30 mouse cellular contexts compared by ENCODE assay signal in the genomic region with DNA sequence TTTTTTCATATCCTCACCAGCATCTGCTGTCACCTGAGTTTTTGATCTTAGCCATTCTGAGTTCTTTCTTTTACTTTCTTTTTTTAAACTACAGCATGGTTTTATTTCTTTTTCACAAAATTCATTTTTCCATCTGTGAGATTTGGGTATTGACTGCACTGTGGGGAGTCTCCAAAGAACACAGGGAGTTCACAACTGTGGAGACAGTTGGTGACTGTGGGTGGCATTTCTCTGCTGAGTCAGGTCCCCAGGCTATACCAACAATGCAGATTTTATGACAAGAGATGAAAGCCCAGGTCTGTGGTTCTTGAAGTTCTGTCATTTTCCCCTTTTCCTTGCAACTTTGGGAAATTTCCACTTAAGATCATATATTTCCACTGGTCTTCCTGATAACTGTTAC.
A peak's percentile ranks its signal among the peaks of the same experiment; 100 is the strongest.
DNase-seq lines count a peak whose midpoint lies in the region; ATAC-seq lines count a peak whose summit lies in the region.
"Had no signal": no experiment of that assay in that cellular context is flagged by ENCODE, and none has a peak within 500 bp of the region (broad histone marks: within the 10 kb centered on the region; RNA-seq: fewer than 3 reads in every experiment).

No protein-coding gene starts in this region.

- no peaks in the 10 kb centered on the region for H3K27me3 ChIP-seq in kidney, embryonic 15.5 days
- H3K27me3 ChIP-seq: embryonic facial prominence, embryonic 13.5 days; limb, embryonic 13.5 days; liver, embryonic 13.5 days; midbrain, embryonic 12.5 days; Patski; stomach, embryonic 15.5 days had no signal

- H3K36me3 ChIP-seq in kidney, embryonic 15.5 days: no peaks in the 10 kb centered on the region
- H3K36me3 ChIP-seq: embryonic facial prominence, embryonic 13.5 days; heart, embryonic 10.5 days; limb, embryonic 13.5 days; liver, embryonic 13.5 days; midbrain, embryonic 12.5 days; stomach, embryonic 15.5 days had no signal

- H3K4me2 ChIP-seq in kidney, embryonic 15.5 days: no peak overlapping the region
- H3K4me2 ChIP-seq: embryonic facial prominence, embryonic 13.5 days; hindbrain, embryonic 14.5 days; limb, embryonic 13.5 days; liver, embryonic 13.5 days; midbrain, embryonic 12.5 days; stomach, embryonic 15.5 days had no signal

- DNase-seq in left cerebral cortex, adult 11 months (ENCODE audit: low spot score): peak; percentile 8
- DNase-seq in left cerebral cortex, postnatal 4 days: no peak
- peak; percentile 54 to 84 for DNase-seq in layer of hippocampus, adult 18-20 months (ENCODE audit: low spot score in 2 of 2)
- DNase-seq in layer of hippocampus, postnatal 14 days (ENCODE audit: low spot score in 2 of 2): peak; percentile 2 to 49
- peak; percentile 13 for DNase-seq in right cerebral cortex, postnatal 25 days
- no peak for DNase-seq in embryo, embryonic 10 days (ENCODE audit: low spot score)
- no peak for DNase-seq in Muller cell, postnatal 12 days (ENCODE audit: inconsistent ontology term)
- DNase-seq: adrenal gland, postnatal 36 days; cerebellum, adult 11-12 months; cerebellum, postnatal 25 days; embryo, embryonic 11 days; heart, postnatal 4 days; kidney, adult 18-20 months; kidney, postnatal 14 days; liver, embryonic 13.5 days; lung, adult 2 months; lung, postnatal 14 days; thymus, adult 18-20 months; thymus, postnatal 4 days had no signal

- no peak overlapping the region for H3K4me3 ChIP-seq in kidney, embryonic 15.5 days (replicated peaks)
- H3K4me3 ChIP-seq: embryonic facial prominence, embryonic 13.5 days; erythroblast, embryonic 14.5 days; heart, embryonic 10.5 days; limb, embryonic 13.5 days; liver, embryonic 13.5 days; midbrain, embryonic 12.5 days; stomach, embryonic 15.5 days had no signal

- no peaks in the 10 kb centered on the region for H3K4me1 ChIP-seq in kidney, embryonic 15.5 days
- H3K4me1 ChIP-seq: embryonic facial prominence, embryonic 13.5 days; heart, embryonic 10.5 days; limb, embryonic 13.5 days; liver, embryonic 13.5 days; midbrain, embryonic 12.5 days; stomach, embryonic 15.5 days had no signal

- no peak overlapping the region for H3K9ac ChIP-seq in kidney, embryonic 15.5 days
- H3K9ac ChIP-seq: embryonic facial prominence, embryonic 13.5 days; hindbrain, embryonic 14.5 days; limb, embryonic 13.5 days; liver, embryonic 13.5 days; midbrain, embryonic 12.5 days; stomach, embryonic 15.5 days had no signal

- no peak for ATAC-seq in kidney, embryonic 15.5 days (replicated peaks; ENCODE audit: low FRiP score)
- ATAC-seq: forebrain, embryonic 14.5 days; inflammation-experienced regulatory T-cells, adult 6 months; Patski had no signal

- intact Hi-C loops in left cerebral cortex, postnatal 4 days (cut with DNase I): no loop called here

- H3K9me3 ChIP-seq in kidney, embryonic 15.5 days (replicated peaks): no peaks in the 10 kb centered on the region
- H3K9me3 ChIP-seq: embryonic facial prominence, embryonic 13.5 days; heart, embryonic 10.5 days; limb, embryonic 13.5 days; liver, embryonic 13.5 days; midbrain, embryonic 12.5 days; stomach, embryonic 15.5 days had no signal

- no peak overlapping the region for H3K27ac ChIP-seq in kidney, embryonic 15.5 days
- H3K27ac ChIP-seq: embryonic facial prominence, embryonic 13.5 days; heart, embryonic 10.5 days; hindbrain, embryonic 14.5 days; limb, embryonic 13.5 days; liver, embryonic 13.5 days; midbrain, embryonic 12.5 days; stomach, embryonic 15.5 days had no signal

Comparison
In these comparisons a context has a peak if more than half of its experiments do, and no peak if none do; other contexts are left out.
1. DNase-seq: peak in left cerebral cortex, adult 11 months (single experiment), layer of hippocampus, adult 18-20 months (2 of 2), layer of hippocampus, postnatal 14 days (2 of 2) and right cerebral cortex, postnatal 25 days (single experiment); none in left cerebral cortex, postnatal 4 days (single experiment), embryo, embryonic 10 days (single experiment) and Muller cell, postnatal 12 days (single experiment).